Mouse (Mus musculus) left cerebral cortex, adult 9 months (tissue): Measurements from ENCODE around the gene Afdn.
"Not testable (repeated sequence)": the region's sequence is repeated elsewhere in the genome, so short reads cannot be mapped to it uniquely, and the experiment has no call there.

Experiments used
- DNase-seq, 2 experiments: peaks; one replicate each; pipeline ENCODE4 v3.0.0; 2022; ENCODE audit warnings: low spot score in 2 of 2

The Afdn gene

DNA sequence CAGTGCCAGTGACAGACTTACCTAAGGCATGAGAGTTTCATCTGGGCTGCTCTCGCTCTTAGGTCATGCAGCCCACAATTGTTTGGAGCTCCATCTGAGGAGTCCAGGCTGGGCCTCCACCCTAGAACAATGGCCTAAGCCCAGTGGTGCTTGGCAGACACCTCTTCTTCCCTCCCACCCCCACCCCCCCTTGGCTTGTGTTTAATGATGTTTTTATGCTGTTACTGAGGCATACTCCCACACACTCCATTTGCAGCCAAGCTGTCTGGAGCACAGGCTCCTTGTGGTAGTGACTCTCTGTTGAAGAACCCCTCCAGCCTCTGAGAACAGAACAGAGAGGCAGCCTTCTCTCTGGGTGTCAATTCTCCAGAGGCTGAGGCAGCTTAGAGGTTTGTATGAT is 113.9 kb downstream of the Afdn start:
- peak in 1 of 2 experiments; percentile 65 for DNase-seq

DNA sequence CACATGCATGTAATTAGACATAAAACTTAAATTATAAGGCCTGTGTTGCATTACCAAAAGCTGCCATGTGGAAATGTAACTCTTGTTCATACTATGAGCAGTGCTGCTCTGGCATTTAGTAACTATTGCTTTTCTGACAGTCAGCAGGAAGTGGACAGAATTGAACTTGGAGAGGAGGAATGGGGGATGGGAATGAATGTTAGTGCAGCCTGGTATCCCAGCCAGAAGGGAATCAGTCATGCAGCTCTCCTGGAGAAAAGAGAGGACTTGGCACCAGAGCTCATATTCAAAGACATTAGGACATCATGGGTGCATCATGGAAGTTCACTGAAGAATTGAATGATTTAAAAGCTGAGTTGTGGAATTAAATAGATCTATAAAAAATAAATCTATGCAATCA is 117.1 kb downstream of the Afdn start:
- no peak for DNase-seq

DNA sequence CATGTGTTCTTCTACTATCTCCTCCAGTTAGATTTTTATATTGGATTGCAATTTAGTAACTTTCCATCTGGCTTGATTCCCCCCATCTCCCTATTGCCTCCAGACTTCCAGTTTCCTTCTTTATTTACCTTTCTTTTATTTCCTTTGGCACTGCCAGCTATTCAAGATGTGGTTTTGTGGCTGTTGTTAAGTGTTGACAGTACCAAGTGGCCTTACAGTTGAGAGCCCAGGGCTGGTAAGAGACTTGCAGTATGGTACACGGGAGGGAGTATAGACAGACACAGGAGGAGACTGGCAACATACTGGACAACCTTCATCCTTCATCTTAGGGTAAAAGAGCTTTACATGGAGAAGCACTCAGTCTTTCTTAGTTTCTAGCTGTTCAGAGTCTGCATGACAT is 119.4 kb downstream of the Afdn start:
- no peak for DNase-seq

DNA sequence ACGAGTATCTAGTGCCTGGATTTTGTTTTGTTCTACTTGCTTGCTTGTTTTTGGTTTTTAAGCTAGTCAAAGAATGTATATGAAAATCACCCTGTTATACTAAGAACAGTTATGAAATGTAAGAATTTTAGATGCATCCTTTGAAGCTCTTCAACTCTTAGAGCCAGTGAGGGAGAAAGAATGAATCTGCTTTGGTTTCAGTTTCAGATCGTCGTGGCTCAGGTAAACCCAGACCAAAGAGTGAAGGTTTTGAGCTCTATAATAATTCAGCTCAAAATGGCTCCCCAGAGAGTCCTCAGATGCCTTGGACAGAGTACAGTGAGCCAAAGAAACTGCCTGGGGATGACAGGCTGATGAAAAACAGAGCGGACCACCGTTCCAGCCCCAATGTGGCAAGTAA is 123.2 kb downstream of the Afdn start:
- no peak for DNase-seq

DNA sequence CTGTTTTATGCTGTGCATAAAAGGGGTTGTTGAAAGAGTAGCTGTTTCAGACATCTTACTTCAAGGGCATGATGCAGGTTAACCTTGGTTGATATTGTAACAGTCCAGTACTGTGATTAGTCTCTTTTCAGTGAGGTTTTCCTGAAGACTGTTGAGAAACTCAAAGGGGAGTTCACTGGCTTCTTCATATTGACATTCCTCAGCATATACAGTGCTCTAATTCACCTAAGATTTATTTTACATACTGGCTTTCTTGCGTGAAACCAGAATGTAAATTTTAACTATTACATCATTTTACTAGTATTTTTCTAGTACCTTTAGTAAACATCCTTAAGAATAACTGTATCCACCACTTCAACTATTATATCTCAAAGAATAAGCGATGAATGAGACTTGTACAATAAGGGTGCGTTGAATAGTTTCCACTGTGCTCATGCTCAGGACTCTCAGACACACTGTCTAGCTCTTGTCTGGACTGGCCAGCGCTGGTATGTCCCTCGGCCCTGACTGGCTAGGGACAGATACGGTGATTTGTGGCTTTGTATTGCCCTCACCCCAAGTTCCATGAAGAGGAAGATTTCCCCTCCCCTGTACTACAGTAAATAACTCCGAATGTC is 129.6 kb downstream of the Afdn start:
- no peak for DNase-seq

DNA sequence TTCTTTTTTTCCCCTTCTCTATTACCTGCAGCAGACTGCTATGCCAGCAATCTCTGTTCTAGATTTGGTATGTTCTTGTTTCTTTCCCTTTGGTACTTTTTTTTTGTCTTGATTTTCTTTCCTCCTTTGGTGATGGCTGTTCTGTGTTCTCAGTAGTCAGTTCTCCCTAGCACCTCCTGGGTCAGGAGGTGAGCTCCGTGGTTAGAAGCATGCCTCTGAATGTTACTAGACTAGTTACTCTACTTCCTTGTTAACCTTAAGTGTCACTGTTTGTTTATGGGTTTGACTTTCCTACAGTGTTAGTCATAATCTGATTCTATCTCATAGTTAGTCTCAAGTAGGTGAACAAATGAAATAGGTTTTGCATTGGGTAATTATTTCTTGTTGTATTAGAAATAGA is 130.6 kb downstream of the Afdn start:
- no peak for DNase-seq

DNA sequence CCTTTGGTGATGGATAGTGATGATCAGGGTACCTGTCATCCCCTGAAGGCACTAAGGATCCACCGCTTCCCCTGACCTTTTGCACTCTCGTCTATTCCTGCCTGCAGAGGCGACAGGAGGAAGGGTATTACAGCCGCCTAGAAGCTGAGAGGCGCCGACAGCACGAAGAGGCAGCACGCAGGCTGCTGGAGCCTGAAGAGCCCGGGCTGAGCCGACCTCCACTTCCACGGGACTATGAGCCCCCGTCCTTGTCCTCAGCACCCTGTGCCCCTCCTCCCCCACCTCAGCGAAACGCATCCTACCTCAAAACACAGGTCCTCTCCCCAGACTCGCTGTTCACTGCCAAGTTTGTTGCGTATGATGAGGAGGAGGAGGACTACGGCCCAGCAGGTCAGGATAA is 138.5 kb downstream of the Afdn start:
- no peak for DNase-seq

DNA sequence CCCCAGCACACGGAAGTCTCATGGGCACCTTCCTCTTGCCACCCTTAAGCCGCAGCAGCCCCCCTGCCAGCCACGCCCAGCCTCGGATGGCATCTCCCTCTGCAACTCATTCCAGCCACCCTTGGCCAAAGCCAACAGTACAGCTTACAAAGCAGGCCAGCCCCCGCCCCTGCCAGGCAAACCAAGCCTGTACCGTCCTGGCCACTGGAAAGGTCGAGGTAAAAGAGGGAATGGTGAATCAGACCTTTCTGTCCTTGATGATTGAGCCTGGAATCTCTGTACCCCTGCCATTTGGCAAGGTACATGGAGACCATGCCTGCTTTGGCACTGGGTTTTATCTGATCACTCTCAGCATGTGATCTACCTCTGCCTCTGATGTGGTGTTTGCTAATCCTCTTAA is 138.9 kb downstream of the Afdn start:
- no peak for DNase-seq

DNA sequence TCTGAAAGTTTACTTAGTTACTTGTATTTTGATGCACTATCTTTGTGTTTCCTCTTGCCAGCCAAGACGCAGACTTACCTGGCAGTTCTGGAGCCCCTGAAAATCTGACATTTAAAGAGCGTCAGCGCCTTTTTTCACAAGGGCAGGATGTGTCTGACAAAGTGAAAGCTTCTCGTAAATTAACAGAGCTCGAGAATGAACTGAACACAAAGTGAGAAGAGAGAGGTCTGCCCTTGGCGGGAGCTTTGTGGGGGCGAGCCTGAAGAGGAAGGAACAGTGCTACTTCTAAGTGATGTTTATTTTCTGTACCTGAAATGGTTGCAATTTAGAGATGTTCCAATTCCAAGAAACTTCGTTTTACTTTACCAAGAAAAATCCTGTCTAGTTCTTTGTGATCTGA is 143.5 kb downstream of the Afdn start:
- DNase-seq, result no peak

DNA sequence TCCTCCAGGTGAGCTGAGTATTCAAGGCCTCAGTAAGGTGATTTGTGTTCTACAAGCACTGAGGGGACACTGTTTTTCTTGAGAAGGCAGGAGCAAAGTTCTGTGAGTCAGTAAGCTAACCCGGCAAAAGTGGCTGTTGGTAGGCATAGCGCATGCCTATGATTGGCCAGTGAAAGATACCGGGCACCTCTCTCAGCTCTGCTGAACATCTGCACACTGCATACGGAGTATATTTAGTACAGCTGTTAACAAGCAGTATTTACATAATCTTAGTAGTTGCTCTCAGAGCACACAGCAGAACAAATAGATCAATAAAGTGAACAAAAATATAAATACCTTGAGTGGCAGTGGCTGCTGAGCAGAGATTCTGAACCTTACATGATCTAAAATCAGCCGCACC is 146.7 kb downstream of the Afdn start:
- DNase-seq, result no peak

DNA sequence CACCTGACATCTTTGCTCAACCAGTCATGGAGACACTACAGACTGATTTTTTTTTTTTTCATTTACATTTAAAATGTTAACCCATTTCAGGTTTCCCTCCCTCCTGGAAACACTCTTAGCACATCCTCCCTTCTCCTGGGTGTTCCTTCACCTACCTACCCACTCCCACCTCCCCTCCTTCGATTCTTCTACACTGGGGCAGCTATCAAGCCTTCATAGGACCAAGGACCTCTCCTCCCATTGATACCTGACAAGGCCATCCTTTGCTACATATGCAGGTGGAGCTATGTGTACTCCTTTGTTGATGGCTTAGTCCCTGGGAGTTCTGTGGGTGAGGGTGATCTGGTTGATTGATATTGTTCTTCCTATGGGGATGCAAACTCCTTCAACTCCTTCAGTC is 147.3 kb downstream of the Afdn start:
- DNase-seq, result no peak

DNA sequence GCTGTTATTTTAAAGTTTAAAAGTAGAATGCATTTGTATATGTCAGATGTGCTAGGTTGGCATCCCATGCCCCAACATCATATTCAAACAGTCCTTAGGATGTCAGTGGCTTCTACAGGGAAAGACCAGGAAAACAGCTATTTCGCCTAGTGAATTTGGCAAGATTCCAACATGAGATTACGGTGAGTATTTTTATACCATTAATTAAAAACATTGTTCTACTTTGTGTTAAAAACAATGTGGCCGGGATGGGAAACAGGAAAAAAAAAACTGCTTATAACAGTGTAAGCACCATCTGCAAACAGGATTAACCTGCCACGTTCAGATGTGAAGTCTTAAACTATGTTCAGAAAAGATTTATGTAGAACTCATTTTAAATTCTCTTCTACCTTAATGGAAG is 153.6 kb downstream of the Afdn start:
- no peak for DNase-seq

DNA sequence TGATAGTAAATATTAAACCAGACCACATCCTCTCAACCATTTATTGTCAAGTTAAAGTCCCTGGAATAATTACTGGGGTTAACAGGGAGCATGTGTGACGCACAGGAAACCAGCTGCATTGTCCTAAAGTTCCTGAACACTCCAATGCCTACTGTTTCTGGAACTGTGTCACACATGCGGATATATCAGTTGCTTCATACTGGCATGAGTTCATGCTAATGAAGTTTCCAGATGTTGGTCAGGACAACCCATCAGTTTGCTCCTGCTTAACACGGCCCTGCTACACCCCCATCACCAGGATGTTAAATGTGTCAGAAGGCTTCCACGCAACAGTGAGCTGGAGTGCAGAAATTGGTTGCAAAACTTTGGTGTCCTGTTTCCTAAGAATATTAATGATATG is 154.2 kb downstream of the Afdn start:
- DNase-seq, result no peak

DNA sequence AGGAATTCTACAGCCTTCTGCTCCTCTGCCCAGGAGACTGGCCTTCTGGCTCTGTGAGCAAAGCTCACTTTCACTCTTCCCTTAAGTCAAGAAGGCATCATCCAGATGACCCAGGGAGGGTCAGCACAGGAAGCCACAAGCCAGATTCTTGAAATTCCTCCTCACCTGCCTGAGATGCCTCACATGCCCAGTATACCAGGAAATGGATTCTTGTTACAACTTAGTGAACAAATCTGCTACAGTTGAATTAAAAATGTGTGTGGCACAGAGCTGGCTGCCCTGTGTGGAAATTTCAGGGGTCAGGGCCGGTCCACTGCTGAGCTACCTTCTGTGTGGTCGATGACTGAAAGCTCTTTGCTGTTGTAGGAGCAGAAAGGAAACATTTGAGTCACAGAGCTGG is 160.4 kb downstream of the Afdn start:
- no peak for DNase-seq

DNA sequence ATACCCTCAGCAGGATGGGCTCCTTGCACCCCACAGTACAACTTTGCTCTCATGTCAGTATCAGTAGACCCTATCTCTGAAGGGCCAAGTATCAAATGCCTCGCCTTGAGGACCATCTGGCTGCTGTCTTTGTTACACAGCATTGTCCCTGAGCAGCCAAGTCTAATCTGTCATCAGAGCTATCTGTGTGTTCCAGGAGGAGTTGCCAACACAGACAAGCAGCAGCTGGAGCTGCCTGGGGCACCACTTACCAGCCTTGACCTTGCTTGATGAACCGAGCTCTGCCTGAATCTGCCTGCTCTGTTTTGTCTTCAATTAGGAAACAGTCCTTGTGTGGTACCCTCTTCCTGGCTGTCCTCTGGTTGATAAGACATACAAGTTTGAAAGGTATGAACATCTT is 163.1 kb downstream of the Afdn start:
- no peak for DNase-seq

DNA sequence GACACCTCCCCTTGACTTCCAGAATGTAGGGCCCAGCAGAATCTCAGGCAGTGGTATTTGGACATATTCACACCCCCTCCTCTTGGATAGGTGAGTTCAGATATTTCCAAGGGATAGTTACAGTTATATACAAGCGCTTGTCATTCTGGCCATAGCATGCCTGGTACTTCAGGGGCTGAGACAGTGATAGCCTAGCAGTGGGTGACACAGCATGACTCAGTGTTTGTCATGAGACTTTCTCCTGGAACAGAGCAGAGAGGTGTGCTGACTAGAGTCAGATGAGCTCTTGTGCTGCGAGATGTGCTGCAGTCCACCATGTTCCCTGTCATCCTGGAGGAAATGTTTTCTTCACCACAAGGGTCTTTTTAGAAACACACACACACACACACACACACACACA is 164.2 kb downstream of the Afdn start:
- no peak for DNase-seq

DNA sequence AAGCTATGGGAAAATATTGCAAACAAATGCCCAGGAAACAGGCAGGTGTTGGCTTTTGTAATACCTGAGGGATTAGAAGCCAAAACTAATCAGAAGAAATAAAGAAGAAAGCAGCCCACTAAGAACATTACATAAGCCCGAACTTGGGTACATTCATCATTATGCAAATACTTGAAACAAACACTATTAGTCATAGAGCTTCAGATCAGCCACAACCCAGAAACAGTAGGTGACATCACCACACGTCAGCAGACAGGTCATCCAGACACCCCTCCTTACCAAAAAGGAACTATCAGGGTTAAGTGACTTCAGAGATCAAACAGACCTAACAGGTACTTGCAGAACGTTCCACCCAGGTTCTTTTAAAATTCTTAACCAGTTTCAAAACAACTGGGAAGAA is 165.6 kb downstream of the Afdn start:
- peak in 1 of 2 experiments; percentile 25 for DNase-seq

DNA sequence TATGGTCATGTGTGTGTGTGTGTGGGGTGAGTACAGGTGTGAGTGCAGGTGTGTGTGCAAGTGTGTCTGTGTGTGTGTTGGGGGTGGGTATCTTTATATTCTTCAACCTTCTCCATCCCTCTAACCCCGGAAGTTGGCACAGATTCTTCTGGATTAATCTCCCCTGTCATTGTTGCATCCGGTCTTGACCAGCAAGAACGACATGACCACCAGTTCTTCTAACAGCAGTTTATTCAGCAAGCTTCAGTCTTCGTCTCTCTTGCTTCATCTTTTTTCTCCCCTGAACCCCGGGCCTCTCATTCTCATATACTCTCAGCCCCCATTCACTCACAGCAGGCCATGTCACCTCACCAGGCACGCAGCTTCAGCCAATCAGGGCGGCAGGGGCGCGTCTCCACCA is 170.1 kb downstream of the Afdn start:
- DNase-seq, result no peak

DNA sequence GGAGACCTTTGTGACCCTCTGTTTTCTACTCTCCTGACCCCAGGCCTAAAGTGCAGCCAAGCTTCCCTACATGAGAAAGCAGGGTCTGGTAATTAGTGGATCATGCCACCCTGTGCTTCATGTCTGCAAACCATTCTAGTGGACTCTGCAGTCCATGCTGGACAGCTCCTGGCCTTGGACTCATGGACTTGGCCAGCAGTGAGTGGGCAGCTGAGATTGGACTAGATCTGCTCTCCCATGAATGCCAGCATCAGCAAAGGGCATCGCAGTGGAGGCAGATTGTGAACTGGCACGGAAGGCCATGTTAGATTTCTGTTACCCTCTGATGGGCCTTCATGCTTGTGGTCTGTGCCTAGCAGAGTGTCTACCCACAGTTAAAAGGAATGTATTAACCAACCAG is 175.0 kb downstream of the Afdn start:
- DNase-seq, result not testable (repeated sequence)

DNA sequence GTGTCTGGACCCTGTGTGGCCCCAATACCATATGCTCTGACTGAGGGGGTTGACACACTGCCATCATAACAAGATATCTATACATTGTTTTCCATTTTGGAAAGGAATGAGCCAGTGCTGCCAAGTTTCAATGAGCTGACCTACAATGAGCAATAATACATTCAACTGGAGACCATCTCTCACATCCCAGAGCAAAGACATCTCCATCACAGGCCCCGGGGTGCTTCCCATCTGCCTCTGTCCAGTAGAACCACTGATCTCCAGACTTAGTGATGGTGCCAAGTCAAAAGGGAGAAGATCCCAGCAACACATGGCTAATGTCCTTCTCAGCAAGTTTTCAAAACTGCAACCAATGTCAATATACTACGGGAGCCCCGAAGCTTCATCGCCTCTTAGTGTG is 177.4 kb downstream of the Afdn start:
- no peak for DNase-seq

DNA sequence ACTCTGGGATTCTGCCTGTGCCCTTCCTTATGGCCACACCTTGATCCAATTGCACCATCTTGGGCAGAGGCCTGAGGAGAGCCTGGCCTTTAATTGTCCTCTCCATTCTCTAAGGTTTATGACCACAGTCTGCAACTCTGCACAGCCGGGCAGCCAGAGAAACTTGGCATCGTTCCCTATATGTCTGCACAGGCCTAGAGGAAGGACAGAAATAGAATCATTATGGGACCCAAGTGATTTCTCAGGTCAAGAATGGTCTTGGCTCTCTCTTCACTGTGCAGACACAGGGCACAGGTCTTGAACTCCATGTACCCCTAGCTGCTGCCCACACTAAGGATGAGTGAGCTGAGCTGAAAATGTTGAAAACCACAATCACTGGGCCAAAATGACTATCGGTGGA is 178.3 kb downstream of the Afdn start:
- DNase-seq, result no peak

DNA sequence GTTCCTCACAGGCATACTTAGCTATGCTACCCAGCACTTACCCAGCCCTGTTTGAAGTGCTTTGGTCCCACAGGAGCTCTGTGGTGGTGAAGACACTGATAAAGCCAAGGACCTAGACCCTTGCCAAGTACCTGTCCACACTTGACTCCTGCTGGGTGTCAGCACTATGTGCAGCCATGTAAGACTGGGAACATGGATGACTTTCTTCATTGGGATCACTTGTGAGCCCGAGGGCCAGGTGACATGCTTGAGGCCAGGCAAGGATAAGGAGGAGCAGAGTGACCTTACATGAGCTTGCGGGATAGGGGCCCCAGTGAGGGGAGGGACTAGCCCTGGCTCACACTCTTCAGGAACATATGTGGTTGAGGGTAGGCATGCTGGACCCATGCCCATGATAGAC is 178.9 kb downstream of the Afdn start:
- DNase-seq, result not testable (repeated sequence)

DNA sequence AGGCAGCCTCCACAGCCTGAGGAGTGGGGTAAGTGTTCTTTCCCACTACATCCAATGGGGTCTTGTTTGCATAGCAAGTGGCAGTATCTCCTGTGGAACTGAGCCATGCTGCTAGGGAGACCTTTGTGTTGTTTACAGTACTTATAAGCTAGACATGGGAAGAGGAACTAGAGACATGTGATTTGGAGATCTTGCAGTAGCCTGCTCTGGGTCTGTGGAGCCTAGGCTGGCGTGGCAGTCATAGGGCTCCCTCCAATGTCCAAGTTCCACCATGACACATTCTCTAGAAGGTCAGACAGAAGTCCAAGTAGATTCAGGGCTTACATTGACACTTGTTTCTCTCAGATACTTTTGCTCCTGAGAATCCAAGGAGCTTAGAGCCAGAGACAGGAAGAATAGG is 180.1 kb downstream of the Afdn start:
- no peak for DNase-seq

DNA sequence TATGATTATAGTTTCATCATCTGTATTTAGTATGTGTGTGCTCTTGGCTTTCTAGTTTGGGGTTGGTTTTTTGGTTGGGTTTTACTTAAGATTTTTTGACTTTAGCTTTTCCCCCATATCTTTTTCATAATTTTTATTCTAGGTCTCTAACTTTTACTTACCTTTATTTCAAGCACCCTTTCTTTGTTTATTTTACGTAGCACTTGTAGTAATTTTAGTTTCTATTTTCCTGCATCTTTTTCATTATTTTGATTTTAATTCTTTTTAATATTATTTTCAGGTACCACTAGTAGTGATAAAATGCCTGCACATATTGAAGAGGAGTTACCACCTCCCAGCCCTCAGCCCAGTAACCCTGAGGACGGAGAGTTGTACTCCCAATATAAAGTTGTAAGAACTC is 187.7 kb downstream of the Afdn start, which contains the start of gene Gm7168:
Gene Gm7168, plus strand, starts transcription at position 301 of the 400 bp plus-strand sequence.
- DNase-seq, result not testable (repeated sequence)
